Mouse (Mus musculus): ENCODE results near the gene Dglucy.

DNA sequence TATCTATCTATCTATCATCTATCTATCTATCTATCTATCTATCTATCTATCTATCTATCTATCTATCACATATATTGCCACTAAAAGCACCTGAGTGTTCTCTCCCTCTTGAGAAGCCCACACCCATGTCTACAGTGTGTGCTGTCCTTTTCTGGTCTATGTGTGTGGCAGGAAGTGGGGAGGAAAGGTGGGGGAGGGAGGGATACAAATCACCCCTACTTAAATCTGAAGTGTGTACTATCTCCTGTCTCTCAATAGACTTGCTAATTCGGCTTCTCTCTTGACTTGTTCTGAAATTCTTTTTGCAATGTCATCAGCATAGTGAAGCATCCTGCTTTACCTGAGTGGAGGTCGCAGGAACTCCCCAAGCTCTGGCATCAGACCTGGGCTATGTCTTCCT lies 77.5 kb downstream of the Dglucy start:
- no peak for TF ChIP-seq CTCF (IDR thresholded peaks at IDR 0.05; ENCODE audit: low read depth, low read length)
- no peak for TF ChIP-seq POLR2A (IDR thresholded peaks at IDR 0.05; ENCODE audit: borderline replicate concordance, low read depth, low read length)
